Mouse (Mus musculus) spleen, adult 2 months (tissue): ENCODE data around the gene Atp6v1g1.

ENCODE experiments used
- CTCF ChIP-seq: fragments of 200-500 bp; IDR thresholded peaks from 2 replicates; pipeline ENCODE4 v1.5.1; 2011; ENCODE audit warnings: mild to moderate bottlenecking, inconsistent platforms; ENCODE audit not compliant: insufficient read depth, insufficient read length, insufficient replicate concordance; ENCODE audit errors: extremely low read depth
- POLR2A ChIP-seq: fragments of 200-500 bp; IDR thresholded peaks from 2 replicates; pipeline ENCODE4 v1.6.1; 2011; ENCODE audit warnings: low read depth, low read length, inconsistent platforms

DNA sequence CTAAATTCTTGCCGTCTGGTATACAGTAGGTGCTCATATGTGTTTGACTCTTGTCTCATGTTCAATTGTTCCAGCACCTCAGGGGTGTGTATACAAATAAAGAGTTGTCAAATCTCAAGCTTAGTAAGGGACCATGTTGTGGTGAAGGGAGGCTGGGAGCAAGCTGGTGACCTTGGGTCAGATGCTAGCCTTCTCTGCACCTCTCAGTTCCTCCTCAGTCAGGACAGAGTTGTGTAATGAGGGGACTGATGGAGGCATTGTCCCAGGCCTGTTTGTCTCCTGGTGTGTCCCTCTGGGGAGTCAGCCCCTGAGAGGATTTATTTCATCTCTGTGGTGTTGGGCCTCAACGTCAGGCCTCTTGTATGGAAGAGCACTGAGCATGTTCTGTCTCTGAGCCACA lies 41.7 kb downstream of the Atp6v1g1 start:
- TF ChIP-seq CTCF = no peak
- no peak for TF ChIP-seq POLR2A
